Mouse (Mus musculus): ENCODE measurements around the gene Plcl1. TPM values are rescaled to one million over a fixed set of nuclear protein-coding genes. Genes with fewer than 3 reads are reported as not detected.

Gene Plcl1
- polyA plus RNA-seq, 1 experiment from 2014 or later, result 1.6 TPM

- Histone ChIP-seq H3K4me1 (no peaks in the 10 kb centered on the region), H3K4me2 (no peak overlapping the region), H3K4me3 (no peak overlapping the region), H3K9me3 (no peaks in the 10 kb centered on the region), H3K27me3 (no peaks in the 10 kb centered on the region), H3K9ac (no peak overlapping the region), H3K27ac (no peak overlapping the region), H3K36me3 (no peaks in the 10 kb centered on the region)
- WGBS, result 70% methylated on average over 5 of the region's 5 CpGs
- no peak for ATAC-seq (ENCODE audit: insufficient number of reproducible peaks, insufficient read depth, low FRiP score, low TSS enrichment, low read depth)
Observed at GRCm38 (mm10) chr1:55686261-55686660, 280.5 kb downstream of the Plcl1 start.

GRCm38 (mm10) chr1:55693636-55694220, 288.0 kb downstream of the Plcl1 start:
- Histone ChIP-seq H3K36me3 (no peaks in the 10 kb centered on the region), H3K9me3 (no peaks in the 10 kb centered on the region), H3K27me3 (no peaks in the 10 kb centered on the region), H3K4me3 (no peak overlapping the region), H3K27ac (no peak overlapping the region), H3K9ac (no peak overlapping the region), H3K4me1 (no peaks in the 10 kb centered on the region), H3K4me2 (no peak overlapping the region)
- ATAC-seq (ENCODE audit: insufficient number of reproducible peaks, insufficient read depth, low FRiP score, low TSS enrichment, low read depth), result no peak
- 84% methylated on average over 10 of the region's 10 CpGs for WGBS

DNA sequence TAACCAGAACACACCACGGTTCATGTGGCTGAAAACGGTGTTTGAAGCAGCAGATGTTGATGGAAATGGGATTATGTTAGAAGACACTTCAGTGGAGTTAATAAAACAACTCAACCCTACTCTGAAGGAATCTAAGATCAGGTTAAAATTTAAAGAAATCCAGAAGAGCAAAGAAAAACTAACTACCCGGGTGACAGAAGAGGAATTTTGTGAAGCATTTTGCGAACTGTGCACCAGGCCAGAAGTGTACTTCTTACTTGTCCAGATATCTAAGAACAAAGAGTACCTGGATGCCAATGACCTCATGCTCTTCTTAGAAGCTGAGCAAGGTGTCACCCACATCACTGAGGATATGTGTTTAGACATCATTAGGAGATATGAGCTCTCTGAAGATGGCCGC, 290.5 kb downstream of the Plcl1 start:
- H3K27ac ChIP-seq, result no peak overlapping the region
- 96% methylated on average over 5 of the region's 5 CpGs for whole genome bisulfite sequencing

DNA sequence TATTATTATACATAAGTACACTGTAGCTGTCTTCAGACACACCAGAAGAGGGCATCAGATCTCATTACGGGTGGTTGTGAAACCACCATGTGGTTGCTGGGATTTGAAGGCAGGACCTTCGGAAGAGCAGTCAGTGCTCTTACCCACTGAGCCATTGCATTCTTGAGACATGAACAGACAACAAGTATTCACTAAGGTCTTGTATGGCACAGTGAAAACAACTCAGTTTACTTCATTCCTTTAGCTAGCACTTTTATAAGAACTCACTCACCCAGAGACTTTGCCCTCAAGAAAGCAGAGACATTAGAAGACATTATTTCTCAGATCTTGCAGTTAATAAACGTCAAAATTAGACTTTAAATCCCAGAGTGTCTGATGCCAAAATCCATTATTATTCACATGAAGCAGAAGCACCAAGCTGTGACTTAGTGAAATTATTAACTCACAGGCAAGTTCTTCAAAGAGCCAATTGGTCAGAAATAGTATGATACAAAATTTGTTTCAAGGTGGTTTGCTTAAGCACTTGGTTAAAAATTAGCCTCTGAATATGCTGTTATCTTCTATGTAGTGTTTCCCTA, 293.8 kb downstream of the Plcl1 start:
- H3K27ac ChIP-seq, result no peak overlapping the region

More for the DNA sequence above, 290.5 kb downstream of the Plcl1 start:
- no peaks in the 10 kb centered on the region for H3K36me3 ChIP-seq
- H3K9me3 ChIP-seq, result no peaks in the 10 kb centered on the region
- no peak overlapping the region for H3K4me2 ChIP-seq
- H3K9ac ChIP-seq, result no peak overlapping the region
- no peak for ATAC-seq (ENCODE audit: insufficient number of reproducible peaks, insufficient read depth, low FRiP score, low TSS enrichment, low read depth)
- H3K27me3 ChIP-seq, result no peaks in the 10 kb centered on the region
- no peak overlapping the region for H3K4me3 ChIP-seq
- no peaks in the 10 kb centered on the region for H3K4me1 ChIP-seq

DNA sequence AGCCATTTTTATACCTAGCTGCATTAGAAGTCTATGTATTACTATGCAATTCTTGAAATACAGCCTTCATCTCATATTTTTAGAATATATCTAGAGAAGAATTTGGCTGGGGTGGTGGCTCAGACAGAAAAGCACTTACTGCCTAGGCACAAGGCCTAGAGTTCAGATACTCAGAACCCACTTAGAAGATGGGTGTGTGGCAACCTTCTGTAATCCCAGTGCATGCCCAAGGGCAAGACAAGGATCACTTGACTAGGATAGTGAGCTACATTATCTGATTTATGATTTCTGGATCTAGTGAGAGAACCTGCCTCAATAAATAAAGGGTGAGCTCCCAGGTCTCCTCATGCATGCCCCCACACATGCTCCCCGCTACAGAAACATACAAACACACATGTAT, 294.3 kb downstream of the Plcl1 start:
- H3K4me1 ChIP-seq, result no peaks in the 10 kb centered on the region
- no peak overlapping the region for H3K9ac ChIP-seq
- no peak for ATAC-seq (ENCODE audit: insufficient number of reproducible peaks, insufficient read depth, low FRiP score, low TSS enrichment, low read depth)
- H3K27ac ChIP-seq, result no peak overlapping the region
- H3K36me3 ChIP-seq, result no peaks in the 10 kb centered on the region
- H3K27me3 ChIP-seq, result no peaks in the 10 kb centered on the region
- H3K4me3 ChIP-seq, result no peak overlapping the region
- no peaks in the 10 kb centered on the region for H3K9me3 ChIP-seq
- 94% methylated on average over 1 of the region's 1 CpGs for WGBS
- H3K4me2 ChIP-seq, result no peak overlapping the region

More for the DNA sequence above, 293.8 kb downstream of the Plcl1 start:
- Histone ChIP-seq H3K9ac (no peak overlapping the region), H3K36me3 (no peaks in the 10 kb centered on the region), H3K4me2 (no peak overlapping the region), H3K27me3 (no peaks in the 10 kb centered on the region), H3K9me3 (no peaks in the 10 kb centered on the region), H3K4me1 (no peaks in the 10 kb centered on the region), H3K4me3 (no peak overlapping the region)
- ATAC-seq (ENCODE audit: insufficient number of reproducible peaks, insufficient read depth, low FRiP score, low TSS enrichment, low read depth), result no peak
- WGBS, result 80% methylated on average over 3 of the region's 3 CpGs

- Histone ChIP-seq H3K9ac (no peak overlapping the region), H3K27me3 (no peaks in the 10 kb centered on the region), H3K27ac (no peak overlapping the region), H3K36me3 (no peaks in the 10 kb centered on the region), H3K4me3 (no peak overlapping the region), H3K9me3 (no peaks in the 10 kb centered on the region), H3K4me2 (no peak overlapping the region), H3K4me1 (no peaks in the 10 kb centered on the region)
- WGBS, result 38% methylated on average over 6 of the region's 6 CpGs
- no peak for ATAC-seq (ENCODE audit: insufficient number of reproducible peaks, insufficient read depth, low FRiP score, low TSS enrichment, low read depth)
Observed at GRCm38 (mm10) chr1:55700726-55701125, 295.0 kb downstream of the Plcl1 start.

GRCm38 (mm10) chr1:55701601-55702000, 295.9 kb downstream of the Plcl1 start:
- ATAC-seq (ENCODE audit: insufficient number of reproducible peaks, insufficient read depth, low FRiP score, low TSS enrichment, low read depth), result no peak
- H3K4me2 ChIP-seq, result no peak overlapping the region
- no peaks in the 10 kb centered on the region for H3K27me3 ChIP-seq
- no peak overlapping the region for H3K27ac ChIP-seq
- no peaks in the 10 kb centered on the region for H3K4me1 ChIP-seq
- H3K9ac ChIP-seq, result no peak overlapping the region
- no peak overlapping the region for H3K4me3 ChIP-seq
- 80% methylated on average over 6 of the region's 6 CpGs for WGBS
- H3K9me3 ChIP-seq, result no peaks in the 10 kb centered on the region
- no peaks in the 10 kb centered on the region for H3K36me3 ChIP-seq

- Histone ChIP-seq H3K36me3 (no peaks in the 10 kb centered on the region), H3K27ac (no peak overlapping the region), H3K4me2 (no peak overlapping the region), H3K9me3 (no peaks in the 10 kb centered on the region), H3K27me3 (no peaks in the 10 kb centered on the region), H3K4me1 (no peaks in the 10 kb centered on the region), H3K4me3 (no peak overlapping the region), H3K9ac (no peak overlapping the region)
- 42% methylated on average over 3 of the region's 3 CpGs for WGBS
- ATAC-seq (ENCODE audit: insufficient number of reproducible peaks, insufficient read depth, low FRiP score, low TSS enrichment, low read depth), result no peak
Observed at GRCm38 (mm10) chr1:55702106-55702505, 296.4 kb downstream of the Plcl1 start.

DNA sequence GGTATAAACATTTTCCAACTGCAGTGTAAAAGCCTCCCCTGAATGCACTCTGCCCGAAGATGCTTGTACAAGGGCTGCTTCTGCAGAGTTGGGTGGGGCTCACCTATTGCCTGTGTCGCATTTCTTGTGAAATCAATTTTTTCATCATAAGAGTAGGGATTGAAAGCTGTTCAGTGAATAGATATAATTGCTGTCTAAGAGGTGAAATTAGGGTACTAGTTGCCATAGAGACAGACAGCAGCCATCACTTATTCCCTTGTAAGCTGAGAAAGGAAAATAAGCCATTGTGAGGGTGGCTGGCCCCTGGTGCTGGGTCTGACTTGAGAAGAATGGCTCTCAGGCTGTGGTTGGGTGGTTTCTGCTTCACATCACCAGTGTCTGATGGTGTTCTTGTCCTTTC, 299.0 kb downstream of the Plcl1 start:
- H3K4me2 ChIP-seq, result no peak overlapping the region
- no peak overlapping the region for H3K4me3 ChIP-seq
- H3K27ac ChIP-seq, result no peak overlapping the region
- WGBS, result 64% methylated on average over 2 of the region's 2 CpGs
- H3K9me3 ChIP-seq, result no peaks in the 10 kb centered on the region
- H3K27me3 ChIP-seq, result no peaks in the 10 kb centered on the region
- H3K36me3 ChIP-seq, result no peaks in the 10 kb centered on the region
- ATAC-seq (ENCODE audit: insufficient number of reproducible peaks, insufficient read depth, low FRiP score, low TSS enrichment, low read depth), result no peak
- H3K4me1 ChIP-seq, result no peaks in the 10 kb centered on the region
- no peak overlapping the region for H3K9ac ChIP-seq

DNA sequence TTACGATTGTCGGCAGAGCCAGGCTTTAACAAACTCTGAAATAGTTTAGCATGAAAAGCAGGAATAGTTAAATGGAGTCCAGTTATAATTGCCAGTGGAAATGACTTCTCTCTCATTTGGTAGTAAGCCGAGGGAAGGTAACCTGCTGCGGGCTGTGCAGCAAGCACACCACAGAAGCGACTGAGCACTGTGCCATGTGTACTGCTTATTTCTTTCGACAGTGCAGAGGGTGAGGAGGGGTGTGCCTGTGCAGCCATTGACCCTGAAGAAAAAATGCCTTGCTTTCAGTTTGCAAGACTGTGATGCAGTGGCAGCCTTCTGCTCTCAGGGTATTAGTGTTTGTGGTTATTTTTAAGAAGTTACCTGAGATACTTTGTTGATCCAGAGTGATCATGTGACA, 299.5 kb downstream of the Plcl1 start:
- 71% methylated on average over 6 of the region's 6 CpGs for WGBS
- no peak overlapping the region for H3K27ac ChIP-seq
- no peak for ATAC-seq (ENCODE audit: insufficient number of reproducible peaks, insufficient read depth, low FRiP score, low TSS enrichment, low read depth)
- H3K4me1 ChIP-seq, result no peaks in the 10 kb centered on the region
- no peaks in the 10 kb centered on the region for H3K9me3 ChIP-seq
- no peak overlapping the region for H3K4me3 ChIP-seq
- H3K9ac ChIP-seq, result no peak overlapping the region
- H3K4me2 ChIP-seq, result no peak overlapping the region
- H3K36me3 ChIP-seq, result no peaks in the 10 kb centered on the region
- H3K27me3 ChIP-seq, result no peaks in the 10 kb centered on the region

DNA sequence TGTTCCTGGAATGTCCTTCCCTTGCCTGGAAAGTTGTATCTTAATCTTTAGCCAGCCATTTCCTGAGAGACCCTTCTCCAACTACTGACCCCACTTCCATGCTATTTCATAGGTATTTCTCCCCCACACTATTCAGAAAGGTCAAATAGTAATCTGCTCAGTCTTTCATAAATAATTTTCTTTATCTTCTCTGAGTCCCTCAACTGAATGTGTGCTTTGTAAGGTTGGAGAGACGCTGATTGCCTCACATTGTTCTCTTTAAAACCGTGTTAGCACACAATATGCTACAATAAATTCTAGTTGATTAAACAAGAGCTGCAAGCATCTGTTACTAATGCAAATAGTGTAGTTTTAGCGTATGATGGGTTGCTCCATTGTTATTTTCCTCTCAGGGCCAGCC, 300.0 kb downstream of the Plcl1 start:
- Histone ChIP-seq H3K27ac (no peak overlapping the region), H3K9ac (no peak overlapping the region), H3K4me3 (no peak overlapping the region), H3K36me3 (no peaks in the 10 kb centered on the region), H3K4me1 (no peaks in the 10 kb centered on the region), H3K27me3 (no peaks in the 10 kb centered on the region), H3K9me3 (no peaks in the 10 kb centered on the region), H3K4me2 (no peak overlapping the region)
- WGBS, result 62% methylated on average over 3 of the region's 3 CpGs
- no peak for ATAC-seq (ENCODE audit: insufficient number of reproducible peaks, insufficient read depth, low FRiP score, low TSS enrichment, low read depth)

DNA sequence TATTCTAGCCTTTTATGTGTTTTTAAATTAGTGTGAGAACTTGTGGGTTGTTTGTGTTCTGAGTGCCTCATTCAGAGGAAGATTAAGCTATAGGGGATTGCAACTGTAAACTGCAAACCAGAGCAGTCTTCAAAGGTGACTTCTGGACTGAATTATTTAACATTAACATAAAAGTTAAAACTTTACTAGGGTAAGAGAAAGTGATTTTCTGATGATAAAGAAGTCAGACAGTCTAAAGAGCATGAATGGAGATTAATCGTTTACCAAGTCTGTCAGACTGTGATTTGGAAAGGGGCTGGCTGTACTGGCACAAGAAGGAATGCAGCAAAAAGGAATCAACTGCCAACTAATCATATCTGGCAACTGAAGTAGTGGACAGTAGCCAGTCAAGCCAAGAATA, 301.2 kb downstream of the Plcl1 start:
- no peaks in the 10 kb centered on the region for H3K36me3 ChIP-seq
- H3K27me3 ChIP-seq, result no peaks in the 10 kb centered on the region
- no peak for ATAC-seq (ENCODE audit: insufficient number of reproducible peaks, insufficient read depth, low FRiP score, low TSS enrichment, low read depth)
- H3K4me2 ChIP-seq, result no peak overlapping the region
- H3K4me3 ChIP-seq, result no peak overlapping the region
- no peaks in the 10 kb centered on the region for H3K9me3 ChIP-seq
- no peaks in the 10 kb centered on the region for H3K4me1 ChIP-seq
- H3K27ac ChIP-seq, result no peak overlapping the region
- WGBS, result 46% methylated on average over 1 of the region's 1 CpGs
- no peak overlapping the region for H3K9ac ChIP-seq
